Mouse (Mus musculus) spleen, postnatal 10 days (tissue): ENCODE data around the gene Rimbp3.
"Not testable (repeated sequence)": the region's sequence is repeated elsewhere in the genome, so short reads cannot be mapped to it uniquely, and the experiment has no call there.

Experiments used
- DNase-seq, 2 experiments: peaks; one replicate each; pipeline ENCODE4 v3.0.0; 2021 to 2022; ENCODE audit warnings: low spot score in 2 of 2

Rimbp3 gene

GRCm38 (mm10) chr16:17208389-17209361, at the start of gene Rimbp3:
Rimbp3 (plus strand) TSS chr16:17208603.
- DNase-seq = peak; percentile 76 to 83

GRCm38 (mm10) chr16:17165478-17165877, 42.9 kb upstream of the Rimbp3 start:
- not testable (repeated sequence) for DNase-seq

- no peak for DNase-seq
Measured at GRCm38 (mm10) chr16:17167179-17167578, 41.2 kb upstream of the Rimbp3 start.

GRCm38 (mm10) chr16:17168049-17168448, 40.4 kb upstream of the Rimbp3 start:
- no peak for DNase-seq

- no peak for DNase-seq
Measured at GRCm38 (mm10) chr16:17175765-17176164, 32.6 kb upstream of the Rimbp3 start.

GRCm38 (mm10) chr16:17177623-17178170, 30.7 kb upstream of the Rimbp3 start:
- DNase-seq = no peak

- DNase-seq = no peak
Measured at GRCm38 (mm10) chr16:17179706-17180105, 28.7 kb upstream of the Rimbp3 start.

- DNase-seq = peak in 1 of 2 experiments; percentile 43
Measured at GRCm38 (mm10) chr16:17181382-17181781, 27.0 kb upstream of the Rimbp3 start.

- no peak for DNase-seq
Measured at GRCm38 (mm10) chr16:17182136-17182535, 26.3 kb upstream of the Rimbp3 start.

- DNase-seq = no peak
Measured at GRCm38 (mm10) chr16:17183003-17183402, 25.4 kb upstream of the Rimbp3 start.

- no peak for DNase-seq
Measured at GRCm38 (mm10) chr16:17185475-17185874, 22.9 kb upstream of the Rimbp3 start.

GRCm38 (mm10) chr16:17193823-17194222, 14.6 kb upstream of the Rimbp3 start:
- DNase-seq = no peak

- DNase-seq = no peak
Measured at GRCm38 (mm10) chr16:17200121-17200952, 8.1 kb upstream of the Rimbp3 start.

GRCm38 (mm10) chr16:17200953-17201707, 7.3 kb upstream of the Rimbp3 start:
- DNase-seq = peak; percentile 87 to 90

GRCm38 (mm10) chr16:17201977-17202376, 6.4 kb upstream of the Rimbp3 start:
- no peak for DNase-seq

- DNase-seq = no peak
Measured at GRCm38 (mm10) chr16:17202549-17202948, 5.9 kb upstream of the Rimbp3 start, which contains the start of gene Ube2l3. Ube2l3 (minus strand) TSS chr16:17202649.

- peak in 1 of 2 experiments; percentile 54 for DNase-seq
Measured at GRCm38 (mm10) chr16:17204990-17205389, 3.4 kb upstream of the Rimbp3 start.

GRCm38 (mm10) chr16:17209404-17209960, 1.1 kb downstream of the Rimbp3 start:
- DNase-seq = peak; percentile 52 to 54

GRCm38 (mm10) chr16:17209981-17210838, 1.8 kb downstream of the Rimbp3 start:
- DNase-seq = peak; percentile 81 to 92
